Mouse (Mus musculus): ENCODE data around the gene Fam53b. TPM values are rescaled to one million over a fixed set of nuclear protein-coding genes. Genes with fewer than 3 reads are reported as not detected.

The Fam53b gene
- polyA plus RNA-seq, 1 experiment = 26.5 TPM

DNA sequence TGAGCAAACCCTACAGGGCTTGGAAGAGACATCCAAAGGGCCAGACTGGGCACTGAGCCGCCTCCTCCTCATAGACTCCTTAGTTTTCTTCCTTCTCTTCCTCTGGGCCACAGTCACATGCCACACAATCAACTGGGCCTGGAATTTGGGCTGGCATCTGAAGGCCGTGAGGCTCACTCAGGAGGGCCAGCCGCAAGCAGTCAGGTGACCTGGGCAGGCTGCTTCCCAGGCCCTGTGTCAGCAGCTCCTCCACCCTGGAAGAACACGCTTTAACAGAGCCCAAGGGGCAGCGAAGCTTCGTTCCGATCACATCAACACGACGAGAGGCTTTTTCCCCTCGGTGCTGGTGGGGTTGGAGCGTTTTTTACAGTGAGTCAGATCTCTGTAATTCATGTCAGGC lies 11.0 kb downstream of the Fam53b start:
- TF ChIP-seq SRF (IDR thresholded peaks at IDR 0.05; ENCODE audit: control insufficient read depth, insufficient read length, low read depth) (no peak), CEBPB (IDR thresholded peaks at IDR 0.05; ENCODE audit: insufficient read depth, poor library complexity, severe bottlenecking) (no peak), MYOG (IDR thresholded peaks at IDR 0.05; ENCODE audit: control insufficient read depth in 1 of 3, insufficient read depth in 1 of 3, insufficient read length in 2 of 3, low read depth in 2 of 3) (no peak), TCF3 (IDR thresholded peaks at IDR 0.05; ENCODE audit: insufficient read length, low read depth) (no peak)
- Histone ChIP-seq H3K4me2 (ENCODE audit: low read depth) (no peak overlapping the region), H3K4me3 (no peak overlapping the region)

DNA sequence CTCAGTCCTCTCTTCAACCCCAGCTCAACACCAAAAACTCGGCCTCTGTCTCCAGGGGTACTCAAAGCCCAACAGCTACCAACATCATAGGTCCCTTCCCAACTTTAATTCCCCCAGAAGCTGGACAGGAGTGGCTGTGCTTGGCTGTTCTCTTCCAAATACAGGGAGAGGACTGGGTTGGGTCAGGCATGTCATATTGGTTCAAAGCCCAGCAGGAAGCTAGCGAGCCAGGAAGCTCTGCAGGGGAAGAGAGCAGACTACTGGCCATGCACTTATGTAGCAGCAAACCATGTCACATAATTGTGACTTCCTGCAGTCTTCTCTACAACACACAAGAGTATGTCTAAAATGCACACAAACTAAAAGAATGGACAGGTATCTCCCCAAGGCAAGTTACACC lies 11.6 kb downstream of the Fam53b start:
- H3K4me3 ChIP-seq = no peak overlapping the region
- peaks cover 50% of the 10 kb centered on the region for H3K79me2 ChIP-seq (ENCODE audit: control insufficient read depth, insufficient read depth)
- TF ChIP-seq TCF3 (IDR thresholded peaks at IDR 0.05; ENCODE audit: insufficient read length, low read depth) = no peak
- no peak for TF ChIP-seq TCF12 (IDR thresholded peaks at IDR 0.05; ENCODE audit: insufficient read depth, poor library complexity, severe bottlenecking)
- no peak for TF ChIP-seq CEBPB (IDR thresholded peaks at IDR 0.05; ENCODE audit: insufficient read depth, poor library complexity, severe bottlenecking)
- TF ChIP-seq REST (IDR thresholded peaks at IDR 0.05; ENCODE audit: insufficient read depth, insufficient read length) = no peak
- no peak for TF ChIP-seq MYOD1 (IDR thresholded peaks at IDR 0.05; ENCODE audit: control insufficient read depth in 1 of 3, insufficient read length in 2 of 3, low read depth in 2 of 3)
- TF ChIP-seq SRF (IDR thresholded peaks at IDR 0.05; ENCODE audit: control insufficient read depth, insufficient read length, low read depth) = no peak
- no peaks in the 10 kb centered on the region for H3K36me3 ChIP-seq (ENCODE audit: control insufficient read depth, insufficient read depth)
- no peak overlapping the region for H3ac ChIP-seq (ENCODE audit: control insufficient read depth, insufficient read length)
- H3K27me3 ChIP-seq (ENCODE audit: control insufficient read depth, insufficient read depth, insufficient read length) = no peaks in the 10 kb centered on the region
- no peak overlapping the region for H3K4me2 ChIP-seq (ENCODE audit: low read depth)

More for the DNA sequence above, 11.0 kb downstream of the Fam53b start:
- Histone ChIP-seq H3ac (ENCODE audit: control insufficient read depth, insufficient read length) (no peak overlapping the region), H3K27me3 (ENCODE audit: control insufficient read depth, insufficient read depth, insufficient read length) (no peaks in the 10 kb centered on the region), H3K36me3 (ENCODE audit: control insufficient read depth, insufficient read depth) (no peaks in the 10 kb centered on the region), H3K79me2 (ENCODE audit: control insufficient read depth, insufficient read depth) (peaks cover 54% of the 10 kb centered on the region)

DNA sequence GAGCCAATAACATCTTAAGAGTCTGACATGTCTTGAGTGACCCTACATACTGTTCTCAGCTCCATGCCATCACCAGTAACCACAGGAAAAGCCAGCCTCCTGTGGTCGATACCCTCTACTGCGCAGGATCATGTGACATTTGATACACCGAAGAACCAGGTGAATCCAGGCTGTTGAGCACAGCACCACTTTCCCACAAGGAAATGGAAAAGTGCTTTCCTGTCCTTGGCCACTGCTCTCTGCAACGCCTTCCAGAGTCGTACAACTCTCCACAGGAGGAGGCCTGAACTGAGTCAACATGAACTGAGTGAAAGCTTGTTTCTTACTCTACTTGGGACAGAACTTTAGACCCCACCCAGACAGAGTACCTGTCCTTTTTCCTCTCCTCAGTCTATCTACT lies 12.2 kb downstream of the Fam53b start:
- Histone ChIP-seq H3K4me2 (ENCODE audit: low read depth) (no peak overlapping the region), H3K36me3 (ENCODE audit: control insufficient read depth, insufficient read depth) (no peaks in the 10 kb centered on the region), H3K27me3 (ENCODE audit: control insufficient read depth, insufficient read depth, insufficient read length) (no peaks in the 10 kb centered on the region), H3K4me3 (no peak overlapping the region), H3ac (ENCODE audit: control insufficient read depth, insufficient read length) (no peak overlapping the region), H3K79me2 (ENCODE audit: control insufficient read depth, insufficient read depth) (peaks cover 48% of the 10 kb centered on the region)
- TF ChIP-seq POLR2A (IDR thresholded peaks at IDR 0.05; ENCODE audit: insufficient read length, low read depth) = no peak
- TF ChIP-seq MAX (IDR thresholded peaks at IDR 0.05; ENCODE audit: low read depth) = no peak
- no peak for TF ChIP-seq E2F4 (IDR thresholded peaks at IDR 0.05; ENCODE audit: insufficient read depth)
- no peak for TF ChIP-seq POLR2AphosphoS2 (IDR thresholded peaks at IDR 0.05; ENCODE audit: insufficient read length, low read depth)
- TF ChIP-seq SRF (IDR thresholded peaks at IDR 0.05; ENCODE audit: control insufficient read depth, insufficient read length, low read depth) = no peak

DNA sequence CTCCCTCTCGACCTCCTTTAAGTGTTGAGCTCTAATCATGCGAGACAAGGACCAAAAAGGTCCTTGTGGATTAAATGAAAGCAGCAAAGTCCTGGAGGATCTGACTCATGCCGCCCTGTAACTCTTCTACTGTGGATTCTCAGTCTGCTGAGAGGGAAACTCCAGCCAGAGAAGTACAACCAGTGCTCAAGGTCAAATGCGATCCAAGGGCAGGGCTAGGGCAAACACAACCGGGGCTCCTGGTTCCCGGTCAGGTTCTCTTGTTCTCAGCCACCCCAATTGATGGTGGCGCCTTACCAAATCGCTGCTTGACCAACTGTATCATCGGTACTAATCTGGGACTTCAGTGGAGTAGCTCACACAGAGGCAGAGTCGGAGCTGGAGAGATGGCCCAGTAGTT lies 12.8 kb downstream of the Fam53b start:
- Histone ChIP-seq H3K27me3 (ENCODE audit: control insufficient read depth, insufficient read depth, insufficient read length) (no peaks in the 10 kb centered on the region), H3K79me2 (ENCODE audit: control insufficient read depth, insufficient read depth) (peaks cover 43% of the 10 kb centered on the region), H3ac (ENCODE audit: control insufficient read depth, insufficient read length) (no peak overlapping the region), H3K36me3 (ENCODE audit: control insufficient read depth, insufficient read depth) (no peaks in the 10 kb centered on the region), H3K4me3 (no peak overlapping the region), H3K4me2 (ENCODE audit: low read depth) (no peak overlapping the region)
- TF ChIP-seq MYOD1 (IDR thresholded peaks at IDR 0.05; ENCODE audit: control insufficient read depth in 1 of 3, insufficient read length in 2 of 3, low read depth in 2 of 3) (no peak), TCF3 (IDR thresholded peaks at IDR 0.05; ENCODE audit: insufficient read length, low read depth) (no peak), USF1 (IDR thresholded peaks at IDR 0.05; ENCODE audit: low read depth) (no peak), CEBPB (IDR thresholded peaks at IDR 0.05; ENCODE audit: insufficient read depth, poor library complexity, severe bottlenecking) (no peak), REST (IDR thresholded peaks at IDR 0.05; ENCODE audit: insufficient read depth, insufficient read length) (no peak), TCF12 (IDR thresholded peaks at IDR 0.05; ENCODE audit: insufficient read depth, poor library complexity, severe bottlenecking) (no peak), E2F4 (IDR thresholded peaks at IDR 0.05; ENCODE audit: insufficient read depth) (no peak), POLR2A (IDR thresholded peaks at IDR 0.05; ENCODE audit: insufficient read length, low read depth) (no peak), MYOG (IDR thresholded peaks at IDR 0.05; ENCODE audit: control insufficient read depth in 1 of 3, insufficient read depth in 1 of 3, insufficient read length in 2 of 3, low read depth in 2 of 3) (no peak), POLR2AphosphoS2 (IDR thresholded peaks at IDR 0.05; ENCODE audit: insufficient read length, low read depth) (no peak), SRF (IDR thresholded peaks at IDR 0.05; ENCODE audit: control insufficient read depth, insufficient read length, low read depth) (no peak), MAX (IDR thresholded peaks at IDR 0.05; ENCODE audit: low read depth) (no peak)

DNA sequence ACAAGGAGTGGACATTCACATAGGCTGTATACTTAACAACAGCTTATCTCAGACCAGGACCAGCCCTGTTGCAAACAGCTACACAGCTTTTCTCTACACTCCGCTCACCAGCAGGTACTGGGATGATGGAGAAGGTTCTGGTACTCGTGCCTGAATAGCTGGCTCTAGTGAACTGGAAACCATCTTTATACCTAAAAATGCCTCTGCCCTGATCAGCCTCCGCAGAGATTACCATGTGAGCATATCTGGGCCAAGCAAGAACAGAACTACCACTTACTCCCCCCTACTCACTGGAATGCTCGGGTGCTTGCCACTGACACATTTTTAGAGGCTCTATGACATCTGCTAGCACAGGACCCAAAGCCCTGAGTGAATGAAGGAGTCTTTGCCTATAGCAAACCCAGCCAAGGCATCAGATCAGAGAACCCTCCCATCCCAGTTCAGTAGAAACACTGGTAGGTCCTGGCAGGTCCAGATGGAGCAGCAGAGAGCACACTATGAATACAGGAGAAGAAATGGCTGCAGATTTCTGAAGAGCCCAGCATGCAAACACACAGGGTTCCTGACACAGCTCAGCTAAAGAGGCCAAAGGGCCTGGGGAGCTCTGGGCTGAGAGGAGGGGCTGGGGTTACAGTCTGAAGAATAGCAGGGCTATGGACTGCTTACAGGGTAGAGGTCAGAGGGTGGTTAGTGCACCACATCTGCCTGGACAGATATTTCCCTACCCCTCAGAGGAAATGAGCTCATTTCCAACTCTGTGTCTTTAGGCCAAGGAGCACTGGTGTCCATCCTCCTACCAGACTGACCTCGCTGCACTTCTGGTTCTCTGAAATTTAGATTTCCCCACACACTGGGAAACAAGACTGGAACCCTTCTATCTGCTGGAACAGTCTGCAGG lies 14.3 kb downstream of the Fam53b start:
- no peaks in the 10 kb centered on the region for H3K36me3 ChIP-seq (ENCODE audit: control insufficient read depth, insufficient read depth)
- H3K79me2 ChIP-seq (ENCODE audit: control insufficient read depth, insufficient read depth) = peaks cover 33% of the 10 kb centered on the region
- no peaks in the 10 kb centered on the region for H3K27me3 ChIP-seq (ENCODE audit: control insufficient read depth, insufficient read depth, insufficient read length)
- H3ac ChIP-seq (ENCODE audit: control insufficient read depth, insufficient read length) = no peak overlapping the region
- H3K4me2 ChIP-seq (ENCODE audit: low read depth) = no peak overlapping the region
- H3K4me3 ChIP-seq = no peak overlapping the region
- TF ChIP-seq USF1 (IDR thresholded peaks at IDR 0.05; ENCODE audit: low read depth) (no peak), E2F4 (IDR thresholded peaks at IDR 0.05; ENCODE audit: insufficient read depth) (no peak), MYOG (IDR thresholded peaks at IDR 0.05; ENCODE audit: control insufficient read depth in 1 of 3, insufficient read depth in 1 of 3, insufficient read length in 2 of 3, low read depth in 2 of 3) (no peak), MAX (IDR thresholded peaks at IDR 0.05; ENCODE audit: low read depth) (no peak), SRF (IDR thresholded peaks at IDR 0.05; ENCODE audit: control insufficient read depth, insufficient read length, low read depth) (no peak), POLR2A (IDR thresholded peaks at IDR 0.05; ENCODE audit: insufficient read length, low read depth) (no peak), REST (IDR thresholded peaks at IDR 0.05; ENCODE audit: insufficient read depth, insufficient read length) (no peak), CEBPB (IDR thresholded peaks at IDR 0.05; ENCODE audit: insufficient read depth, poor library complexity, severe bottlenecking) (no peak), POLR2AphosphoS2 (IDR thresholded peaks at IDR 0.05; ENCODE audit: insufficient read length, low read depth) (no peak), TCF3 (IDR thresholded peaks at IDR 0.05; ENCODE audit: insufficient read length, low read depth) (no peak)
